Mouse (Mus musculus) adrenal gland, adult 8-10 months (tissue): ENCODE results near the gene Ndnf. TPM values are rescaled to one million over a fixed set of nuclear protein-coding genes. Genes with fewer than 3 reads are reported as not detected.
A peak's percentile ranks its signal among the peaks of the same experiment; 100 is the strongest.

Experiments used
- DNase-seq: peaks from one replicate; pipeline ENCODE4 v3.0.0; 2022
- total RNA-seq, 4 experiments: library from RNA; stranded (reverse); gene quantifications; 2 replicates each; pipeline ENCODE4 v1.2.4; 2022

Gene Ndnf
- total RNA-seq = 1 to 10 TPM in 3 of 4 experiments, under 1 TPM in 1; 0.45 to 2.8 (median 1.4) TPM

- DNase-seq = peak; percentile 63
Observed at GRCm38 (mm10) chr6:65671451-65671850, at the start of gene Ndnf. Ndnf (plus strand) TSS chr6:65671590.

GRCm38 (mm10) chr6:65623016-65623715 is 48.2 kb upstream of the Ndnf start:
- no peak for DNase-seq

GRCm38 (mm10) chr6:65630578-65630977 is 40.8 kb upstream of the Ndnf start:
- no peak for DNase-seq

- DNase-seq = no peak
Observed at GRCm38 (mm10) chr6:65632184-65632583, 39.2 kb upstream of the Ndnf start.

- no peak for DNase-seq
Observed at GRCm38 (mm10) chr6:65642431-65642830, 29.0 kb upstream of the Ndnf start.

- no peak for DNase-seq
Observed at GRCm38 (mm10) chr6:65644110-65644509, 27.3 kb upstream of the Ndnf start.

- no peak for DNase-seq
Observed at GRCm38 (mm10) chr6:65646408-65646807, 25.0 kb upstream of the Ndnf start.

GRCm38 (mm10) chr6:65647731-65648130 is 23.7 kb upstream of the Ndnf start:
- no peak for DNase-seq

GRCm38 (mm10) chr6:65651376-65651775 is 20.0 kb upstream of the Ndnf start:
- no peak for DNase-seq

GRCm38 (mm10) chr6:65661272-65661671 is 10.1 kb upstream of the Ndnf start:
- DNase-seq = no peak

- no peak for DNase-seq
Observed at GRCm38 (mm10) chr6:65662050-65662449, 9.3 kb upstream of the Ndnf start.

GRCm38 (mm10) chr6:65663990-65664389 is 7.4 kb upstream of the Ndnf start:
- no peak for DNase-seq

GRCm38 (mm10) chr6:65666295-65666694 is 5.1 kb upstream of the Ndnf start:
- no peak for DNase-seq

GRCm38 (mm10) chr6:65669971-65670370 is 1.4 kb upstream of the Ndnf start:
- no peak for DNase-seq

GRCm38 (mm10) chr6:65670981-65671411 is 394 bp upstream of the Ndnf start:
- no peak for DNase-seq

- DNase-seq = peak; percentile 9
Observed at GRCm38 (mm10) chr6:65672131-65673031, 991 bp downstream of the Ndnf start.

GRCm38 (mm10) chr6:65693938-65694337 is 22.5 kb downstream of the Ndnf start:
- no peak for DNase-seq

GRCm38 (mm10) chr6:65720676-65721075 is 49.3 kb downstream of the Ndnf start:
- no peak for DNase-seq

GRCm38 (mm10) chr6:65725677-65726076 is 54.3 kb downstream of the Ndnf start:
- DNase-seq = no peak

- no peak for DNase-seq
Observed at GRCm38 (mm10) chr6:65728261-65728660, 56.9 kb downstream of the Ndnf start.

GRCm38 (mm10) chr6:65739442-65739841 is 68.1 kb downstream of the Ndnf start:
- peak; percentile 27 for DNase-seq

GRCm38 (mm10) chr6:65743144-65743870 is 71.9 kb downstream of the Ndnf start:
- DNase-seq = no peak

GRCm38 (mm10) chr6:65743871-65744202 is 72.4 kb downstream of the Ndnf start:
- no peak for DNase-seq
